Mouse (Mus musculus): Measurements from ENCODE around the gene Gm42906. TPM values are rescaled to one million over a fixed set of nuclear protein-coding genes. Genes with fewer than 3 reads are reported as not detected.

Gene Gm42906
- total and polyA plus RNA-seq, 2 experiments from 2014 or later: not detected

DNA sequence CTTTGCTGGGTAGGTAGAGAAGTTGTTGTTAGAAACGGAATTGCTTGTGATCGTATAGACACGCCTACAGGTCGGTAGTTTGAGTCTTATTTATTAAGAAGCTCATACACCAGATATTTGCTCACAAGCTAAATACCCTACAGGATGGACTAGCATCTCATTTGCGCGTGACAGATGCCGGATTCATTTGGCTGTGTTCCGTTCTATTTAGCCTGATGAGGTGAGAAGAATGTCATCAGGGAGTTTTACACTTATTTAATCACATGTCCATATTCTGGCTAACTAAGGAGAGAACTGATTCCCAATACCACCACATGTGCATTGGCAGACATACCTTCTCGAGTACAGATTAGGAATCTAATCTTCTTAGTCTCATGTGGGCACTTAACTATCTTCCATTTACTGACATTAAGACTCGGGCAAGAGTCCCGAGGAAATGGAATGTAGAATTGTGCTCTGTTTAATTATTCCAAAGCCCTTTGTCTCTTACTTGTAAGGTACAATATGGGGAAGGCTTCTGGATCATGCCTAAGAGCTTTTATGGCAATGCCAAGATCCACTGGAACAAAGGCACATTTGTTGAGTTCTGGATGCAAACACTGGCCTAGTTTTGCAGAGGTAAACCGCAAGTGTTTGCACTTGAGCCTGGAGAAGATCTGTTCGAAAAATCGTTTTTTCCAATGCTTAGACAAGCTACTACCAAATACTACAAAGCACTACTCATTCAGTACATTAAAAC, 160.9 kb downstream of the Gm42906 start:
- ATAC-seq (no peak), DNase-seq (ENCODE audit: low spot score) (peak; percentile 19)
- Histone ChIP-seq H3K9ac (replicated peaks; ENCODE audit: low read length) (no peak overlapping the region), H3K4me3 (ENCODE audit: low read length) (no peak overlapping the region), H3K9me3 (ENCODE audit: low read length) (no peaks in the 10 kb centered on the region), H3K27me3 (ENCODE audit: insufficient read depth, low read length) (no peaks in the 10 kb centered on the region), H3K4me2 (ENCODE audit: low read depth, low read length) (no peak overlapping the region), H3K27ac (no peak overlapping the region), H3K36me3 (ENCODE audit: insufficient read depth, low read length) (no peaks in the 10 kb centered on the region), H3K4me1 (ENCODE audit: insufficient read depth, low read length) (no peaks in the 10 kb centered on the region)
- TF ChIP-seq CTCF (IDR thresholded peaks at IDR 0.05; ENCODE audit: low read depth): no peak
- whole genome bisulfite sequencing: 62% methylated on average over 14 of the region's 14 CpGs

- Histone ChIP-seq H3K4me2 (ENCODE audit: low read depth, low read length) (no peak overlapping the region), H3K4me3 (ENCODE audit: low read length) (no peak overlapping the region), H3K36me3 (ENCODE audit: insufficient read depth, low read length) (no peaks in the 10 kb centered on the region), H3K27ac (no peak overlapping the region), H3K9ac (replicated peaks; ENCODE audit: low read length) (no peak overlapping the region), H3K9me3 (ENCODE audit: low read length) (no peaks in the 10 kb centered on the region), H3K27me3 (ENCODE audit: insufficient read depth, low read length) (no peaks in the 10 kb centered on the region), H3K4me1 (ENCODE audit: insufficient read depth, low read length) (no peaks in the 10 kb centered on the region)
- no peak for DNase-seq (ENCODE audit: low spot score)
- 90% methylated on average over 2 of the region's 2 CpGs for WGBS
- no peak for TF ChIP-seq CTCF (IDR thresholded peaks at IDR 0.05; ENCODE audit: low read depth)
- ATAC-seq: no peak
Observed at GRCm38 (mm10) chr5:151261558-151261957, 166.4 kb downstream of the Gm42906 start.

GRCm38 (mm10) chr5:151252213-151252612, 175.8 kb downstream of the Gm42906 start:
- Histone ChIP-seq H3K4me1 (ENCODE audit: insufficient read depth, low read length) (no peaks in the 10 kb centered on the region), H3K4me3 (ENCODE audit: low read length) (no peak overlapping the region), H3K36me3 (ENCODE audit: insufficient read depth, low read length) (no peaks in the 10 kb centered on the region), H3K27ac (no peak overlapping the region), H3K9me3 (ENCODE audit: low read length) (no peaks in the 10 kb centered on the region), H3K9ac (replicated peaks; ENCODE audit: low read length) (no peak overlapping the region), H3K4me2 (ENCODE audit: low read depth, low read length) (0 out of 2 replicates have a peak overlapping the region, but pooled peaks have one; percentile 23), H3K27me3 (ENCODE audit: insufficient read depth, low read length) (no peaks in the 10 kb centered on the region)
- DNase-seq (ENCODE audit: low spot score): peak; percentile 26
- TF ChIP-seq CTCF (IDR thresholded peaks at IDR 0.05; ENCODE audit: low read depth): peak; percentile 48
- no peak; the same call in 1 of the 2 replicates for ATAC-seq
- WGBS: 52% methylated on average over 8 of the region's 8 CpGs

DNA sequence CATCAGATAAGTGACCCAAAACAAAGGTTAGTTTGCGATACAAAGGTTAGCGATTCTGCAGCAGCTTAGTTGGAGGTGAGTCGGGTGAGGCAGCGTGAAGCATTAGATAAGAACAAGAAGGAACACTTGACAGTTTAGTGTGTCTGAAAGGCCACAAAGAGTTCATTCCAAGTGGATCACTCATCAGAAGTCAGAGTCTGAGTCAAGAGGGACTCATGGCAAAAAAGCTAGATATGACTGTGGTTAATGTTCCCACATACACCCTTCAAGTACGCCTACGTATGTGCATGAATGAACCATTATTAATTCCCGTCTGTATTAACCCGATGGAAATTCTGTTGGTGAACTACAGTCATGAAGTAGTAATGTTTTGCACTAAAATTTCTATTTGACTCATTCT, 176.3 kb downstream of the Gm42906 start:
- 92% methylated on average over 8 of the region's 8 CpGs for WGBS
- DNase-seq (ENCODE audit: low spot score) (no peak), ATAC-seq (no peak)
- Histone ChIP-seq H3K4me3 (ENCODE audit: low read length) (no peak overlapping the region), H3K36me3 (ENCODE audit: insufficient read depth, low read length) (no peaks in the 10 kb centered on the region), H3K4me2 (ENCODE audit: low read depth, low read length) (no peak overlapping the region), H3K4me1 (ENCODE audit: insufficient read depth, low read length) (no peaks in the 10 kb centered on the region), H3K9ac (replicated peaks; ENCODE audit: low read length) (no peak overlapping the region), H3K27ac (no peak overlapping the region), H3K27me3 (ENCODE audit: insufficient read depth, low read length) (no peaks in the 10 kb centered on the region), H3K9me3 (ENCODE audit: low read length) (no peaks in the 10 kb centered on the region)
- no peak for TF ChIP-seq CTCF (IDR thresholded peaks at IDR 0.05; ENCODE audit: low read depth)

DNA sequence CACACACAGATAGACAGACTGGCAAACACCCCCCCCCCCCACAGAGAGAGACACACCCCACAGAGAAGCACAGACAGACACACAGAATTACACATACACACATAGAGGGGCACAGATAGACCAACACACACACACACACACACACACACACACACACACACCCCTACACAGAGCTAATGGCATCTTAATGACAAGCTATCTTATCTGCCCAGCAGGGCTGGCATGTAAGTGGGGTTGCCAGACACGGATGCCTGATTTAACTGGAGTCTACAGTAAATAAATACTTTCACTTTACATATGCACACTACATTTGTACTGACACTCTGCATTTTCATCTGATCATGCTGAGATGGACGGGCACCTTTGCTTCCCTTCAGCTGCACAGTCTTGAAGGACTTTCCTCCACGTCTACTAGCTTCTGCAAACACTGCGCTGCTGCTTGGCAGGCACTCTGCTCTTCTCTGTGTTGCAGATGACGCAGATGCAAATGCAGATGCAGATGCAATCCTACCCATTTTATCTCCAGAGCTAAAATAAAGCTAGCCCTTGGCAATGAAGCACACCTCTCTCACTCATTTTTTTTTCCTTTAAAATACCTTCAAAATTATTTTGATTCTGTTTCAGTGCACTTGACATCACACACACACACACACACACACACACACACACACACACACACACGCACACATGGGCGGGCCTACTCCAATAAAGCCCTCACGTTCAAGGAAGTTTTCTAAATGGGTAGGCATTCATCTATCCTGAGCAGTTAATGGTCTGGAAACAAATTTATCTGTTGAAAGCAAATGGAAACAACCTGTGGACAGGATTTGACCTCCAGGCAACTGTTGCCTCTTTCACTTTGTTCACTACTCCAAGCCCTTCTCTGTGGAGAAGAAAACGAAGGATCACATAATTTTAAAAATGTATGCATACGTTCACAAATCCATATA, 179.0 kb downstream of the Gm42906 start:
- no peak for ATAC-seq
- no peak overlapping the region for H3K9ac ChIP-seq (replicated peaks; ENCODE audit: low read length)
- no peaks in the 10 kb centered on the region for H3K4me1 ChIP-seq (ENCODE audit: insufficient read depth, low read length)
- H3K27ac ChIP-seq: no peak overlapping the region
- H3K9me3 ChIP-seq (ENCODE audit: low read length): no peaks in the 10 kb centered on the region
- DNase-seq (ENCODE audit: low spot score): no peak
- no peaks in the 10 kb centered on the region for H3K36me3 ChIP-seq (ENCODE audit: insufficient read depth, low read length)
- WGBS: 62% methylated on average over 10 of the region's 10 CpGs
- H3K4me2 ChIP-seq (ENCODE audit: low read depth, low read length): no peak overlapping the region
- H3K4me3 ChIP-seq (ENCODE audit: low read length): no peak overlapping the region
- TF ChIP-seq CTCF (IDR thresholded peaks at IDR 0.05; ENCODE audit: low read depth): no peak
- H3K27me3 ChIP-seq (ENCODE audit: insufficient read depth, low read length): no peaks in the 10 kb centered on the region

DNA sequence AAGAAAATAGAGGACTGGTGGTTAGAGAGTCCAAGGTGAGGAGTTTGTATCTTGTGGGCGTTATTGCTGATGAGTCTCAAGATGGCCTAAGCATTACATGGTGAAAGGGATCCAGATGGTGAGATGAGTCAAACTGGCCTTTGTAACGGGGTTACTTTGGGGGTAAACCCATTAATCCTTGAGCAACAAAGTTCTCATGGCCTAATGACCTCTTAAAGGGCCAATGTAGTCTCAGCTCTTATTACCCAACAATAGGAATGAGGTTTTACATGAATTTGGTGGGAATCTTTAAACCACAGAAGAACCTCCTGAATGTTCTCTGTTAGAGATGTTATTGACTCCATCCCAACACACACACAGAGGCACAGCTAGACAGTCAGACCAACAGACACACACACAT, 179.9 kb downstream of the Gm42906 start:
- no peaks in the 10 kb centered on the region for H3K9me3 ChIP-seq (ENCODE audit: low read length)
- H3K36me3 ChIP-seq (ENCODE audit: insufficient read depth, low read length): no peaks in the 10 kb centered on the region
- 0 out of 2 replicates have a peak overlapping the region, but pooled peaks have one; percentile 41 for H3K27ac ChIP-seq
- H3K27me3 ChIP-seq (ENCODE audit: insufficient read depth, low read length): no peaks in the 10 kb centered on the region
- no peaks in the 10 kb centered on the region for H3K4me1 ChIP-seq (ENCODE audit: insufficient read depth, low read length)
- H3K4me2 ChIP-seq (ENCODE audit: low read depth, low read length): no peak overlapping the region
- no peak overlapping the region for H3K9ac ChIP-seq (replicated peaks; ENCODE audit: low read length)
- H3K4me3 ChIP-seq (ENCODE audit: low read length): no peak overlapping the region
- 78% methylated on average over 2 of the region's 2 CpGs for WGBS
- no peak for TF ChIP-seq CTCF (IDR thresholded peaks at IDR 0.05; ENCODE audit: low read depth)
- no peak for ATAC-seq
- DNase-seq (ENCODE audit: low spot score): no peak
